Mouse (Mus musculus) G1E (cell line): ENCODE measurements around the gene Gm26602.

Source experiments
- CTCF ChIP-seq: IDR thresholded peaks from 2 replicates; pipeline ENCODE4 v1.5.1; 2012; ENCODE audit warnings: low read depth, low read length, inconsistent platforms, mixed read lengths
- GATA1 ChIP-seq: IDR thresholded peaks from 2 replicates; pipeline ENCODE4 v1.6.1; 2012; ENCODE audit warnings: borderline replicate concordance, low read length, inconsistent platforms, mixed read lengths

- TF ChIP-seq CTCF = no peak
- no peak for TF ChIP-seq GATA1
Measured at GRCm38 (mm10) chr10:79921572-79921971, 10.9 kb downstream of the Gm26602 start.
